Mouse (Mus musculus) lung, postnatal 36 days (tissue): Measurements from ENCODE around the gene Extl1.
"Not testable (repeated sequence)": the region's sequence is repeated elsewhere in the genome, so short reads cannot be mapped to it uniquely, and the experiment has no call there.

ENCODE experiments used
- DNase-seq: peaks from one replicate; pipeline ENCODE4 v3.0.0; 2022; ENCODE audit warnings: mixed read lengths

Gene Extl1

GRCm38 (mm10) chr4:134349829-134350228 lies 33.8 kb downstream of the Extl1 start:
- no peak for DNase-seq

DNA sequence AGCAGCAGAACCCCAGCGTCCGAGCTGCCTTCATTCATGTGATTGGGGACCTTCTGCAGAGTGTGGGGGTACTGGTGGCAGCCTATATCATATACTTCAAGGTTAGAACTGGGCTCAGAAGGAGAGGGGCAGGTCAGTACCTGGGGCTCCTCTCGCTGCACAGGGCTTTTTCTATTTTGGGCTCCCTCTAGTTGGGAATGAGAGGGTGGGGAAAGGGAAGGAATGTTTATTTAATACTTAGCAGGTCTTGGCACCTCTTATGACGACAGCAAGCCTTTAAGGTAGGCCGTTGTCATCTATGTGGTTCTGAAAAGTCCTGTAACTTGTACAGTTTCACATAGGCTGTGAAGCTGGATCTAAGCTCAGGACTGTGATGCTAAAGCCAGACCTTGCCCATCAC lies 35.1 kb downstream of the Extl1 start:
- DNase-seq: no peak

GRCm38 (mm10) chr4:134348078-134348477 lies 35.6 kb downstream of the Extl1 start:
- peak; percentile 56 for DNase-seq

- no peak for DNase-seq
Observed at GRCm38 (mm10) chr4:134345802-134346201, 37.8 kb downstream of the Extl1 start.

DNA sequence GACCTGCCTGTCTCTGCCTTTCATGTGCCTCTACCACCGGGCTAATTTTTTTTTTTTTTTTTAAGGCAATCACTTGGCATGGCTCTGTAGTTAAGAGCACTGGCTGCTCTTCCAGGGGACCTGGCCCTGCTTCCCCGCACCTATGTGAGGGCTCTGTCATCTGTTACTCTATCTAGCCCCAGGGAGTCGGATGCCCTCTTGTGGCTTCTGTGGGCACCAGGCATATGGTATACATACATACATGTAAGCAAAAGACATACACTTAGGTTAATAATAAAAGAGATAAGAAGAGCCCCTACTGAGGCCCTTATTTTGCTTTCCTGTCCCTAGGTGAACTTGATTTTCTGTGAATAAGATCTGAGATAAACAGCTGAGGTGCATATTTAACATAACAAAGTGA lies 39.0 kb downstream of the Extl1 start:
- DNase-seq: no peak

- DNase-seq: no peak
Observed at GRCm38 (mm10) chr4:134343071-134344031, 40.3 kb downstream of the Extl1 start, which contains the start of gene Slc30a2. TSS of gene Slc30a2 (plus strand) at chr4:134343181.

- no peak for DNase-seq
Observed at GRCm38 (mm10) chr4:134342213-134342779, 41.4 kb downstream of the Extl1 start.

- not testable (repeated sequence) for DNase-seq
Observed at GRCm38 (mm10) chr4:134341231-134341630, 42.4 kb downstream of the Extl1 start.

DNA sequence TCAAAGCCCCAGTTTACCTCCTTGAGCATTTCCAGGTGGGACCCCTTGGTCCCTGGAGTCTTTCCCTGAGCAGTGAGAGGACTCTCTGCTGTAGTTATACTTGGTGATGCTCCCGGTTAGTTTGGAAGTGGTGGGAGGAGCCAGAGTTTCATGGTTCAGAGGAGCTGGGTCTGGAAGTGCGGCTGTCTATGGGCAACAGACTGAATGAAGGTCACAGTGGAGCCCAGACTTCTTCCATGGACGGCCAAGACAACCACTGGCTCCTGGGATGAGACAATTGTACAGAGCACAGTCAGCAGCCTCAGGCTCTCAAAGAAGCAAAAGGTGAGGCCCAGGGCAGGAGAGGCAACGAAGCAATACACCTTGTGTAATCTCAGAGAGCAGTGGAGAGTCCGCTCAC lies 53.4 kb downstream of the Extl1 start:
- DNase-seq: no peak

DNA sequence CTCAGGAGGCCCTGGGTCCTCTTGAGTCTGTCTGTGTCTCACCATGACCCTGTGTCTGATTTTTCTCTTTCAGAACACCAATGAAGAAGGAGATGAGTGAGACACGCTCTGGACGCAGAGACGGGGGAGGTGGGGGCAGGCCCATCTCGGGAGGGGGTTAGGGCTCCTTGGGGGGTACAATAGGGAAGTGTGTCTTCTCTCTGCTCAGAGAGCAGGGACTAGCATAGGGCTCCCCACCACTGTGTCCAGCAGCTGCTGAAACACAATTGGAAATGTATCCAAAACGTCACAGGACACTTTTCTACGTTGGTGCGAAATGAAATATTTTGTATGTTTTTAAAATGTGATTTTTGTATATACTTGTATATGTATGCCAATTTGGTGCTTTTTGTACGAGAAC lies 54.8 kb downstream of the Extl1 start:
- DNase-seq: no peak

DNA sequence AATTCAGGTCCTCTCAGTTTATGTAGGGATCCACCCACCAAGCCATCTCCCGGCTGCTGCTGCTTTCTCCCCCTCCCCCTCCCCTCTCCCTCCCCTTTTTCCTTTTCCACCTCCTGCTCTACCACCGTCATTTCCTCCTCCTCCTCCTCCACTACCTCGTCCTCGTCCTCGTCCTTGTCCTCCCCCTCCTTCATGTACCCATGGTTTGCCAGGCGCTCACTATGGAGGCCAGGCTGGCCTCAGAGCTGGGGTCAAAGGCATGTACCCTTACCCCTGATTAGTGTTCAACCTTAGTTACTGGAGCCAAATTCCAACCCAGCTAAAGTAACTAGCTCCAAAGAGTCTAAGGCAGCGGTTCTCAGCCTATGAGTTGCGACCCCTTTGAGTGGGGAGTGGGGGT lies 55.5 kb downstream of the Extl1 start:
- no peak for DNase-seq

GRCm38 (mm10) chr4:134326859-134327530 lies 56.7 kb downstream of the Extl1 start:
- DNase-seq: no peak

DNA sequence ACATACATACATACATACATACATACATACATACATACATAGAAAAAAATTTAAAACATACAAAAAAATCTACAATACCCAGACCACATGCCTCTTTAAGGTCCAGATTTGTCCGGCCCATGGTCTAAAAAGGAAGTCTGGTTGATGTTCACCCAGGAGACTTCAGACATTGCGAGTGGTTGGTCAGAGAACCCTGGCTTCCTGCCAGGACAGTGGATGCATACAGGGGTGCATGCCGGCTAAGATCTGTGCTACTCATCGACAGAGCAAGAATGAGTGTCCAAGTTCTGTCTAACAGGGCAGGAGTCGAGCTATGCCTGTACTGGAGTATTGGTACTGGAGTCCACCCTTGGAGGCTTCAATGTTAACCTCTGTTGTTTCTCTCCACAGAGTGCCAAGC lies 59.0 kb downstream of the Extl1 start:
- DNase-seq: no peak

DNA sequence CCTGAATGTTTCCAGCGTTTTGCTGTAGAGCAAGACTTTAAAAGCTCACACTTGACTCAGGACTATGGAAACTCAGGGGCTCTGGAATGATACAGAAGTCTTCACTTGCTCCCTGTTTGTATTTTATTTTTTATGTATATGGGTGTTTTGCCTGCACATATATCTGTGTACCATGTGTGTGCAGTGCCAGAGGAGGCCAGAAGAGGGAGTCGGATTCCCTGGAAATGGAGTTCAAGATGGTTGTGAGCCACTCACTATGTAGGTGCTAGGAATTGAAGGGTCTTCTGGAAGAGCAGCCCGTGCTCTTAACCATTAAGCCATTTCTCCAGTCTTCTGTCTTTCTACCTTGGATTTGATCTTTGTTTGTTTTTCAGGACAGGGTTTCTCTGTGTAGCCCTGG lies 62.1 kb downstream of the Extl1 start:
- DNase-seq: no peak

DNA sequence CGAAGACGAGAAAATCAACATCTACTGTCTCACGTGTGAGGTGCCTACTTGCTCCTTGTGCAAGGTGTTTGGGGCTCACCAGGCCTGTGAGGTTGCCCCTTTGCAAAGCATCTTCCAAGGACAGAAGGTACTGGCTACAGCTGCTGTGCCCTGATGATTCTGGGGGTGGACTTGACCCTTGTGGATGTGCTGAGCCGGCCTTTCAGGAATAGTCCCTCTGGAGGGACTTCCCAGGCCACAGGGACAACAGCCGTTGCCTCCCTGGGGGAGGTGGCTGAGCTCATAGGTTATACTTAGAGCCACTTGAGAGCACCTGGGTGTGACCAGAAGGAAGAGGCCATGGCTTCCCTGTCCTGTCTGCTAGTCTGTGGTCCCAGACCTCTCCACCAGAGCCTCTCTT lies 64.0 kb downstream of the Extl1 start:
- DNase-seq: no peak

GRCm38 (mm10) chr4:134319074-134319473 lies 64.6 kb downstream of the Extl1 start:
- DNase-seq: no peak

DNA sequence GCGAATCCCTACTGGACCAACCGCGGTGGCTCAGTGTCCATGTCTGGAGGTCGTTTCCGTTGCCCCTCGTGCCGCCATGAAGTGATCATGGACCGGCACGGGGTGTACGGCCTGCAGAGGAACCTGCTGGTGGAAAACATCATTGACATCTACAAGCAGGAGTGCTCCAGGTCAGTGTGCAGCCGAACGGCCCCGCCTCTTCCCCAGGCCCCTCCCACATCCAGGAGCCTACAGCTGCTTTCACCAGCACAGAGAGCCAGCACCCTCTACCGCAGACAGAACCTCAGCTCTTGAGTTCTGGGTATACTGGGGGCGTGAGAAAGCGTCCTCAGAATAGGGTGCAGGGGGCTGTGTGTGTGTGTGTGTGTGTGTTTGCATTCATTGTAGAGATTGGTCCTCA lies 67.3 kb downstream of the Extl1 start:
- DNase-seq: peak; percentile 46

DNA sequence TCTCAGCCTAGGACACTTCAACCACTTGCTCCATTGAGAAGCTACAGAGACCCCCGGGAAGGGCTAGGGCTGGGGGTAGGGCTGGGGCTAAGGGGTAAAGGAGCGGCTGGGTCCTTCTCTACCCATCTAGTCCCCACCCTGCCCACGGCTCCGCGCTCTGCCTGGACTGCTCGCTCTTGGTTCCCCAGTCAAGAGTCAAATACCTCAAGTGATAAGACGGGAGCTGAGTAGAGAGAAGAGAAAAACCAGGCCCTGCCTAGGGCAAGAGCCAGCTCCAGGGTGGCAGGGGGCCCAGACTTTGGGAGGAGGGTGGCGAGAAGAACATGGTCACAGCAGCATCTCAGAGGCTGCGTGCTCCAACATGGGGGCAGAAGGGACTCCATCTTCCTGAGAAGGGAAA lies 68.2 kb downstream of the Extl1 start:
- DNase-seq: no peak

GRCm38 (mm10) chr4:134314876-134315275 lies 68.8 kb downstream of the Extl1 start, which contains the start of gene Trim63:
TSS of gene Trim63 (plus strand) at chr4:134315120.
- no peak for DNase-seq

DNA sequence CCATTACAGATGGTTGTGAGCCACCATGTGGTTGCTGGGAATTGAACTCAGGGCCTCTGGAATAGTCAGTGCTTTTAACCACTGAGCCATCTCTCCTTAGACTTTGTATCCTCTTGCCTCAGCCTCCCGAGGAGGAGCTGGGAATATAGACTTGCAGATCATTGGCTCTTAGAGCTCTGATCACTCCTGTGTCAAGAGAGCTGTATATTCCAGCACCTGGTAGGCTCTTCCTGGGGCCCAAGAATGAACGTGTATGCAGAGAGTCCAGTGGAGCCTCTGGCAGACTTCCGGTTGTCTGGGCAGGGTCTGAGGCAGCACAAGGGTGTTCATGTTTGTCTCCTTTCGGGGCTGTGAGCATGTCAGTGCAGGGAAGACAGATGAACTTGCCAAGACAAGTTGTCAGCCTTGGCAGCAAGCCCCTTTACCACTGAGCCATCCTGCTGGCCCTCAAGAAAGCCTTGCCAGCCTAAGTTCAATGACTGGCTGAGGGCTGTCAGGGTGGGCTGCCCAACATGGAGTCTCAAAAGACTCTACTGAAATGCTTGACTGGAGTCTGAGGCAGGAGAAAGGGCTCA lies 69.5 kb downstream of the Extl1 start:
- DNase-seq: no peak

DNA sequence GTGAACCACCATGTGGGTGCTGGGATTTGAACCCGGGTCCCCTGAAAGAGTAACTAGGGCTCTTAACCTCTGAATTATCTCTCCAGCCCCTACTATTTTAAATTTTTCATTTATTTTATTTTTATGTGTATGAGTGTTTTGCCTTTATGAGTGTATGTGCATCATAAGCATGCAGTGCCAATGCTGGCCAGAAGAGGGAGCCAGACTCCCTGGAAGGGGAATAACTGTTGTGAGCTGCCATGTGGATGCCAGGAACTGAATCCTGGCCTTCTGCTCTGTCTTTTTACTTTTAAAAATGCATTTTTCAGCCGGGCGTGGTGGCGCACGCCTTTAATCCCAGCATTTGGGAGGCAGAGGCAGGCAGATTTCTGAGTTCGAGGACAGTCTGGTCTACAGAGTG lies 70.7 kb downstream of the Extl1 start:
- DNase-seq: no peak

- no peak for DNase-seq
Observed at GRCm38 (mm10) chr4:134312341-134312740, 71.3 kb downstream of the Extl1 start.

DNA sequence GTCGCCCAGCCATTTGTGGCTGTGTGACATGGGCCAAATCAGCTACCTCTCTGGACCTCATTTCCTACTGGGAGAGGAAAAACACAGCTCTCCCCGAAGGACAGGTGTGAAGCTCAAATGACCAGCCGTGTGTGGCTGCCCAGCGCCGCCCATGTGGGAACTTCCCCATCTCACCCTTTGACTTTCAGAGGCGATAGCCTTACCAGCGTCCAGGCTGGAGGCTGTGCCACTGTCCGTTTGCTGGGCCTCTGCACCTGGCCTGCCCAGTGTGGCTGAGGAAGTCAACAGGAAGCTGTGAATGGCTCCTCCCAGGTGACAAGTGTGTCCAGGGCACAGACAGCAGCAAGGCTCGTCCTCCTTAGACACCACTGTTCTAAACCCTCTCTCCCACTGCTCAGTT lies 71.9 kb downstream of the Extl1 start:
- DNase-seq: no peak
